Mouse (Mus musculus): ENCODE measurements around the gene Gna15. TPM values are rescaled to one million over a fixed set of nuclear protein-coding genes. Genes with fewer than 3 reads are reported as not detected.
A peak's percentile ranks its signal among the peaks of the same experiment; 100 is the strongest.

The Gna15 gene
- polyA plus RNA-seq (2014; fragmentation: Nextera tagmentation; extraction: Ambion mirVana), result 0.90 and 1.2 TPM in 2 replicates

GRCm38 (mm10) chr10:81524051-81524605 is at the start of gene Gna15:
Gene Gna15 (minus strand): TSS chr10:81524225.
- H3K4me3 ChIP-seq (ENCODE audit: low read depth, low read length), result no peak within 1 kb of the TSS

DNA sequence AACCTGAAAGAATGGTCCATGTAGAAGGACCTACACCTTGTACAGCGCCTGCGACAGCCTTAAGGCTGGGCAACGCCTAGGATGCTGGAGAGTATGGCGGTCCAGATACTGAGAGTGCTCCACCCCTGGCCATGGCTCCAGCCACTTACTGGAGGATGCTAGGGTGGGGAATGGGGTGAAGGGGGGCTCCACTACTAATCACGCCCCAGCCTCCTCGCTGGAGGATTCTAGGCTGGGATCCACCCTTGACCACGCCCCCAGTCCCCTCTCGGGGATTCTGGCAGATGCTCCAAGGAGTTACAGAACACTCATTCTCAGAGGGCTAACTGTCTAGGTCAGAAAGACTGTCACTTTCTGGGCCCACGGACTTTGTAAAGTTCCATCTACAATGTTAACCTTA is 49.0 kb upstream of the Gna15 start:
- 7% methylated on average over 9 of the region's 9 CpGs for WGBS
- H3K36me3 ChIP-seq (ENCODE audit: control insufficient read depth, insufficient read depth, low read length), result no peaks in the 10 kb centered on the region
- DNase-seq (ENCODE audit: low spot score), result no peak
- H3K27me3 ChIP-seq (replicated peaks; ENCODE audit: control insufficient read depth, insufficient read depth, low read length), result peaks cover 26% of the 10 kb centered on the region
- H3K4me2 ChIP-seq (ENCODE audit: low read length), result no peak overlapping the region
- no peak overlapping the region for H3K27ac ChIP-seq (ENCODE audit: low read depth, low read length)
- H3K9ac ChIP-seq (ENCODE audit: low read length), result no peak overlapping the region
- no peaks in the 10 kb centered on the region for H3K9me3 ChIP-seq (replicated peaks; ENCODE audit: control insufficient read depth, low read length)
- ATAC-seq, result no peak
- H3K4me1 ChIP-seq (ENCODE audit: control insufficient read depth, insufficient read depth, low read length), result peaks cover 39% of the 10 kb centered on the region
- no peak overlapping the region for H3K4me3 ChIP-seq (ENCODE audit: low read depth, low read length)

More at GRCm38 (mm10) chr10:81524051-81524605, at the start of gene Gna15:
- 27% methylated on average over 9 of the region's 9 CpGs for WGBS
- Histone ChIP-seq H3K36me3 (ENCODE audit: control insufficient read depth, insufficient read depth, low read length) (peaks cover 3% of the 10 kb centered on the region), H3K4me1 (ENCODE audit: control insufficient read depth, insufficient read depth, low read length) (no peaks in the 10 kb centered on the region), H3K9ac (ENCODE audit: low read length) (no peak within 1 kb of the TSS), H3K9me3 (replicated peaks; ENCODE audit: control insufficient read depth, low read length) (no peaks in the 10 kb centered on the region), H3K4me2 (ENCODE audit: low read length) (no peak within 1 kb of the TSS), H3K27me3 (replicated peaks; ENCODE audit: control insufficient read depth, insufficient read depth, low read length) (no peaks in the 10 kb centered on the region), H3K27ac (ENCODE audit: low read depth, low read length) (no peak within 1 kb of the TSS)
- DNase-seq (ENCODE audit: low spot score) (no peak), ATAC-seq (no peak)

DNA sequence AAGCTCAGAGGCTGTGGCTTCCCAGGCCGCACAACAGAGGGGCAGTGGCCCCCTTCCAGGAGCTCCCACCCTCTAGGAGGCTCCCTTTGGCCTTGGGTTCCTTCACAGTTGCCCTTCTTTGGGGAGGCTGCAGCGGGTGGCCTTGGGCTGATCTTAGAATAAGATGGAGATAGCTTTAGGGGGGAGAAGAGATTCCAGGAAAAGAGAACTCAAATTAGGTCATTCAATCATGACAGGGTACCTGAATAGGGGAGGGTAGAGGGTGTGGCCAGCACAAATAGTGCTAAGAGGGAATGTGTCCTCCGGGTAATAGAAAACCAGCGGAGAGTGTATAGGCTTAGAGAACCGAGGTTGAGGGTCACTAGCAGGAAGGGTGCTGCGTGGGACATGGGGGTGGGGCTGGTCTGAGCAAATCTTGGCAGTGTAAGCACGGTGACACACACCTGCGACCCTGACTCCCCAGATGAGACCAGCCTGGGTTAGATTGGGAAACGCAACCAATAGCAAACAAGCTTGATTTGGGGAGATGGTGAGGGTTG is 48.2 kb upstream of the Gna15 start:
- peaks cover 26% of the 10 kb centered on the region for H3K27me3 ChIP-seq (replicated peaks; ENCODE audit: control insufficient read depth, insufficient read depth, low read length)
- ATAC-seq, result no peak; the same call in 1 of the 2 replicates
- peaks cover under 1% of the 10 kb centered on the region; the same call in 1 of the 2 replicates for H3K36me3 ChIP-seq (ENCODE audit: control insufficient read depth, insufficient read depth, low read length)
- no peak for DNase-seq (ENCODE audit: low spot score)
- H3K4me1 ChIP-seq (ENCODE audit: control insufficient read depth, insufficient read depth, low read length), result peaks cover 39% of the 10 kb centered on the region
- H3K27ac ChIP-seq (ENCODE audit: low read depth, low read length), result no peak overlapping the region
- no peaks in the 10 kb centered on the region for H3K9me3 ChIP-seq (replicated peaks; ENCODE audit: control insufficient read depth, low read length)
- H3K4me3 ChIP-seq (ENCODE audit: low read depth, low read length), result 0 out of 2 replicates have a peak overlapping the region, but pooled peaks have one; percentile 8
- 2% methylated on average over 9 of the region's 9 CpGs for WGBS
- H3K4me2 ChIP-seq (ENCODE audit: low read length), result peak overlapping the region; percentile 85
- H3K9ac ChIP-seq (ENCODE audit: low read length), result no peak overlapping the region

DNA sequence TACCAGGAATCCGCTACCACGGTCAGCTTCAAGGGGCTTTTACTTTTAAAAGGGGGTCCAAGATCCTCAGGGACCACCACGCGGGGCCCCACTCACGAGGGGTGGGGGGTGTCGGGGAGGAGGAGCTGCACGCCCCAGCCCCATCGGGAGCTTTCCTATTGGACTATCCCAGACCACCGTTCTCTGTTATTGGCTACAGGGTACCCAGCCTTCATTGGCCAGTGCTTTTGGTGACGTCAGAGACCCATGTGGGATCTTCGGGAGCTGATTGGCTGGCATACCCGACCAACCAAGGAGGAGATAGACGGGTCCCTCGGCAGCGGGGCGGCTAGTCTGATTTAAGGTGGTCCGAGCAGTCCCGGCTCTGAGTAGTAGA is 47.5 kb upstream of the Gna15 start:
- peak; percentile 94 for ATAC-seq
- no peaks in the 10 kb centered on the region for H3K9me3 ChIP-seq (replicated peaks; ENCODE audit: control insufficient read depth, low read length)
- H3K27ac ChIP-seq (ENCODE audit: low read depth, low read length), result peak overlapping the region; percentile 85
- peaks cover 25% of the 10 kb centered on the region for H3K27me3 ChIP-seq (replicated peaks; ENCODE audit: control insufficient read depth, insufficient read depth, low read length)
- 1% methylated on average over 18 of the region's 18 CpGs for WGBS
- peak overlapping the region; percentile 34 for H3K4me3 ChIP-seq (ENCODE audit: low read depth, low read length)
- peaks cover 39% of the 10 kb centered on the region for H3K4me1 ChIP-seq (ENCODE audit: control insufficient read depth, insufficient read depth, low read length)
- H3K9ac ChIP-seq (ENCODE audit: low read length), result no peak overlapping the region
- peak overlapping the region; percentile 85 for H3K4me2 ChIP-seq (ENCODE audit: low read length)
- H3K36me3 ChIP-seq (ENCODE audit: control insufficient read depth, insufficient read depth, low read length), result peaks cover 6% of the 10 kb centered on the region; the same call in 1 of the 2 replicates
- DNase-seq (ENCODE audit: low spot score), result peak; percentile 100

DNA sequence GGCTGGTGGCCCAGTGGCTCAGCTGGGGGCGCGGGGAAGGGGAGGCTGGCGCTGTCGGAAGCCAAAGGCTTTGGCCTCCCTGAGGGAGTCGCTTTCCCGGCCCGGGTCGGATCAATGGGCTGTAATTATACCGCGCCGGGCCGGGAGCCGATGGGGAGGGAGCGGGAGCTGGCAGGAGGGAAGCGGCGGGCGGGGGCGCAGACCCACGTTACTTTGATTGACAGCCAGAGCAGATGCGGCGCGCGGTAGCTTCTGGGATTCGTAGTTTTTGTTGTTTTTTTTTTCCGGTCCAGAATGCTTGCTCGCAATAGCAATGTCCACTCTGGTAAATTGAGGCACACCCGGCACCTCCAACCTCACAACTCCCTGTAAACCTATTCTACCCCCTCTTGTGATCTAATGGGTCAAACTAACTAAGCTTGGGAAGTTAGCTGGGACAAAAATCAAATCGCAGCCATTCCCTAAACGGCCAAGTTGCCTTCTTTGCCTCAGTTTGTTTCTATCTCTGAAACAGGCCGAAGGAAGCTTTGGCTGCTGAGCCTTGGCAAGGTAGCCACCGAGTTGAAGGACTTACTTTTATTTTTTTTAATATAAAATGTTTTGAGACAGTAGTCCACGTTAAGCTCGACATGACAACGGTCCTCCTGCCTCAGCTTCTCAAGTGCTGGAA is 46.9 kb upstream of the Gna15 start:
- H3K36me3 ChIP-seq (ENCODE audit: control insufficient read depth, insufficient read depth, low read length), result peaks cover 10% of the 10 kb centered on the region
- no peaks in the 10 kb centered on the region for H3K9me3 ChIP-seq (replicated peaks; ENCODE audit: control insufficient read depth, low read length)
- H3K4me1 ChIP-seq (ENCODE audit: control insufficient read depth, insufficient read depth, low read length), result peaks cover 39% of the 10 kb centered on the region
- peak overlapping the region; percentile 34 for H3K4me3 ChIP-seq (ENCODE audit: low read depth, low read length)
- H3K4me2 ChIP-seq (ENCODE audit: low read length), result peak overlapping the region; percentile 85
- ATAC-seq (peak; percentile 73), DNase-seq (ENCODE audit: low spot score) (peak; percentile 98)
- peak overlapping the region; percentile 85 for H3K27ac ChIP-seq (ENCODE audit: low read depth, low read length)
- WGBS, result under 1% methylated on average over 34 of the region's 34 CpGs
- H3K9ac ChIP-seq (ENCODE audit: low read length), result peak overlapping the region; percentile 17; the same call in 1 of the 2 replicates
- peaks cover 24% of the 10 kb centered on the region for H3K27me3 ChIP-seq (replicated peaks; ENCODE audit: control insufficient read depth, insufficient read depth, low read length)

DNA sequence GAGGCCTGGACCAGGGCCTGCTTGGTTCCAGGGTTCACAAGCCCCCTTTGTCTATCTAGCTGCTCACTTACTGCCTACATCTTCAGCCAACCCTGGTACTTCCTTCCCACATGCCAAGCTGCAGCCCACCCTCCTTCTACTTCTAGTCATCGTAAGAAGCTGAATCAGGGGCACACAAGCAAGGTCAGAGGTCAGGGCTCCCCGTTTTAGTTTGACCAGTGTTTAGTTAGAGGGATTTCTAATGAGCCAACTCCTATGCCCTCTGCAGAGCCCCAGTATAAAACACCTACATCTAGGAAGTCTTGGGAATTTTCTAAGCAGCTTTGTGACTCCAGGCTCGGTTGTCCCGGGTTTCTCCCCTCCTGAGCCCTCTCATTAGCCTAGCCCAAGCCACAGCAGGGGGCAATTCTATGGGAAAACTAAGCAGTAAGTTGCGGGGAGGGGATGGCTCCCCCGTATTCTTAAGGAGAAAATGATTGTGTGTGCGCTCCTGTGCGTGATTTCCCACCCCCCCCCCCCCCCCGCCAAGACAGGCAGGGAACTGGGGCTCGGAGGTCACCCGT is 46.3 kb upstream of the Gna15 start:
- WGBS, result 0% methylated on average over 10 of the region's 11 CpGs
- Histone ChIP-seq H3K4me2 (ENCODE audit: low read length) (peak overlapping the region; percentile 85), H3K4me3 (ENCODE audit: low read depth, low read length) (peak overlapping the region; percentile 34), H3K4me1 (ENCODE audit: control insufficient read depth, insufficient read depth, low read length) (peaks cover 32% of the 10 kb centered on the region), H3K27me3 (replicated peaks; ENCODE audit: control insufficient read depth, insufficient read depth, low read length) (peaks cover 25% of the 10 kb centered on the region), H3K9ac (ENCODE audit: low read length) (0 out of 2 replicates have a peak overlapping the region, but pooled peaks have one; percentile 17), H3K9me3 (replicated peaks; ENCODE audit: control insufficient read depth, low read length) (no peaks in the 10 kb centered on the region), H3K27ac (ENCODE audit: low read depth, low read length) (peak overlapping the region; percentile 85), H3K36me3 (ENCODE audit: control insufficient read depth, insufficient read depth, low read length) (peaks cover 17% of the 10 kb centered on the region)
- peak; percentile 85 for DNase-seq (ENCODE audit: low spot score)
- peak; percentile 16 for ATAC-seq

- 22% methylated on average over 9 of the region's 9 CpGs for WGBS
- Histone ChIP-seq H3K36me3 (ENCODE audit: control insufficient read depth, insufficient read depth, low read length) (peaks cover 23% of the 10 kb centered on the region), H3K4me1 (ENCODE audit: control insufficient read depth, insufficient read depth, low read length) (peaks cover 31% of the 10 kb centered on the region), H3K9me3 (replicated peaks; ENCODE audit: control insufficient read depth, low read length) (no peaks in the 10 kb centered on the region), H3K4me2 (ENCODE audit: low read length) (no peak overlapping the region), H3K27ac (ENCODE audit: low read depth, low read length) (peak overlapping the region; percentile 85; the same call in 1 of the 2 replicates), H3K9ac (ENCODE audit: low read length) (no peak overlapping the region), H3K4me3 (ENCODE audit: low read depth, low read length) (no peak overlapping the region), H3K27me3 (replicated peaks; ENCODE audit: control insufficient read depth, insufficient read depth, low read length) (peaks cover 26% of the 10 kb centered on the region)
- no peak for DNase-seq (ENCODE audit: low spot score)
- ATAC-seq, result no peak
Observed at GRCm38 (mm10) chr10:81569507-81570237, 45.6 kb upstream of the Gna15 start.

DNA sequence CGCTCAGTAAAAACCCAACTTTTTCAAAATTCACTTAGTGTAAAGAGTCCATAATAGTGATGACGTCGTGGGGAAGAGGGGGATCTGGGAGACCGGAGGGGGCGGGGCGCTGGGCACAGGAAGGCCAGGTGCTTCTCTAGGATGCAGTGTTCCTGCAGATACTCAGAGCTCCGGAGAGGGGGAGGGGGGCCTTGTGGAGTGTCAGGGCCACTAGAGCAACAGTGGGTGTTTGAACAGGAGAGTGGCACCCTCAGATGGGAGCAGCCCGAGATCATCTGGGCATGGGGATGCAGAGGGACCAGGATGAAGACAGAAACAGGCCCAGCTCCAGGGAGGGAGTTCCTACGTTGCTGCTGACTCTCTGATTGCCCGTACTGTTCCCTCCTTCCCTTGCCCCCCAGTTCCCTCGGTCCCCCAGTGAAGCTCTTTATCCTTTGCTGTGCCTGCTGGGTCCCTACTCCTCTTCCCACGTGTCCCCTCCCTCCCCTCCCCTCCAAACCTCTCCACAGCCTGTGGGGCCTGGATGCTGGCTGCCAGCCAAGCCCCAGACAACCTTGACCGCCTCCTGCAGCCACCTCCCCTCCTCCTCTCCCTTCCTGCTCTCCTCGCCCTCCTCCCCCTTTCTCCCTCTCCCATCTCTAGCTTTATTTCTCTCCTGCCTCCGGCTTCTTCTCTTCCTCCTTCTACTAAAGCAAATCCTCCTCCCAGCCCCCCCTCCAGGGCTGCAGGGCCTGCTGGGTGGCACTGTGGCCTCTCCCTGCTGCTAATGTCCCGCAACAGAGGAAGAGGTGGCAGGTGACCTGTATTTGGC is 44.6 kb upstream of the Gna15 start:
- ATAC-seq, result no peak
- WGBS, result 7% methylated on average over 16 of the region's 16 CpGs
- peak overlapping the region; percentile 66 for H3K27ac ChIP-seq (ENCODE audit: low read depth, low read length)
- peaks cover 31% of the 10 kb centered on the region for H3K36me3 ChIP-seq (ENCODE audit: control insufficient read depth, insufficient read depth, low read length)
- peaks cover 36% of the 10 kb centered on the region for H3K4me1 ChIP-seq (ENCODE audit: control insufficient read depth, insufficient read depth, low read length)
- 0 out of 2 replicates have a peak overlapping the region, but pooled peaks have one; percentile 35 for H3K9ac ChIP-seq (ENCODE audit: low read length)
- H3K4me2 ChIP-seq (ENCODE audit: low read length), result 0 out of 2 replicates have a peak overlapping the region, but pooled peaks have one; percentile 14
- no peak overlapping the region for H3K4me3 ChIP-seq (ENCODE audit: low read depth, low read length)
- no peaks in the 10 kb centered on the region for H3K9me3 ChIP-seq (replicated peaks; ENCODE audit: control insufficient read depth, low read length)
- DNase-seq (ENCODE audit: low spot score), result peak; percentile 78
- peaks cover 22% of the 10 kb centered on the region for H3K27me3 ChIP-seq (replicated peaks; ENCODE audit: control insufficient read depth, insufficient read depth, low read length)

Data from forebrain, embryonic 14.5 days (tissue).